Mouse (Mus musculus): Measurements from ENCODE around the gene Orc3.

Gene Orc3

GRCm38 (mm10) chr4:34614630-34615094 is at the start of gene Orc3, which contains the start of gene Rars2:
Gene Orc3, minus strand, starts transcription at chr4:34614944.
Gene Rars2, plus strand, starts transcription at chr4:34614957.
- DNase-seq (ENCODE audit: low spot score in 2 of 2) = peak; percentile 94 to 95

- DNase-seq (ENCODE audit: low spot score in 2 of 2) = no peak
Measured at GRCm38 (mm10) chr4:34661927-34662326, 47.2 kb upstream of the Orc3 start.

GRCm38 (mm10) chr4:34661514-34661913 is 46.8 kb upstream of the Orc3 start:
- DNase-seq (ENCODE audit: low spot score in 2 of 2) = no peak

GRCm38 (mm10) chr4:34659012-34659411 is 44.3 kb upstream of the Orc3 start:
- DNase-seq (ENCODE audit: low spot score in 2 of 2) = no peak

GRCm38 (mm10) chr4:34656101-34656500 is 41.4 kb upstream of the Orc3 start:
- no peak for DNase-seq (ENCODE audit: low spot score in 2 of 2)

GRCm38 (mm10) chr4:34653179-34653578 is 38.4 kb upstream of the Orc3 start:
- DNase-seq (ENCODE audit: low spot score in 2 of 2) = no peak

- no peak for DNase-seq (ENCODE audit: low spot score in 2 of 2)
Measured at GRCm38 (mm10) chr4:34644779-34645178, 30.0 kb upstream of the Orc3 start.

GRCm38 (mm10) chr4:34640731-34641130 is 26.0 kb upstream of the Orc3 start:
- no peak for DNase-seq (ENCODE audit: low spot score in 2 of 2)

- no peak for DNase-seq (ENCODE audit: low spot score in 2 of 2)
Measured at GRCm38 (mm10) chr4:34639745-34640364, 25.1 kb upstream of the Orc3 start.

GRCm38 (mm10) chr4:34637851-34638250 is 23.1 kb upstream of the Orc3 start:
- no peak for DNase-seq (ENCODE audit: low spot score in 2 of 2)

GRCm38 (mm10) chr4:34637386-34637785 is 22.6 kb upstream of the Orc3 start:
- DNase-seq (ENCODE audit: low spot score in 2 of 2) = no peak

- no peak for DNase-seq (ENCODE audit: low spot score in 2 of 2)
Measured at GRCm38 (mm10) chr4:34636036-34636435, 21.3 kb upstream of the Orc3 start.

GRCm38 (mm10) chr4:34634129-34634528 is 19.4 kb upstream of the Orc3 start:
- no peak for DNase-seq (ENCODE audit: low spot score in 2 of 2)

- DNase-seq (ENCODE audit: low spot score in 2 of 2) = no peak
Measured at GRCm38 (mm10) chr4:34629956-34630355, 15.2 kb upstream of the Orc3 start.

GRCm38 (mm10) chr4:34626401-34626800 is 11.7 kb upstream of the Orc3 start:
- DNase-seq (ENCODE audit: low spot score in 2 of 2) = no peak

- no peak for DNase-seq (ENCODE audit: low spot score in 2 of 2)
Measured at GRCm38 (mm10) chr4:34625556-34625955, 10.8 kb upstream of the Orc3 start.

- DNase-seq (ENCODE audit: low spot score in 2 of 2) = no peak
Measured at GRCm38 (mm10) chr4:34616146-34616545, 1.4 kb upstream of the Orc3 start.

GRCm38 (mm10) chr4:34615303-34615702 is 559 bp upstream of the Orc3 start:
- DNase-seq (ENCODE audit: low spot score in 2 of 2) = peak in 1 of 2 experiments; percentile 37

- DNase-seq (ENCODE audit: low spot score in 2 of 2) = peak; percentile 29 to 39
Measured at GRCm38 (mm10) chr4:34613571-34614145, 1.1 kb downstream of the Orc3 start.

- no peak for DNase-seq (ENCODE audit: low spot score in 2 of 2)
Measured at GRCm38 (mm10) chr4:34606658-34607057, 8.1 kb downstream of the Orc3 start.

GRCm38 (mm10) chr4:34603123-34603522 is 11.6 kb downstream of the Orc3 start:
- DNase-seq (ENCODE audit: low spot score in 2 of 2) = no peak

GRCm38 (mm10) chr4:34584871-34585607 is 29.7 kb downstream of the Orc3 start:
- no peak for DNase-seq (ENCODE audit: low spot score in 2 of 2)

- DNase-seq (ENCODE audit: low spot score in 2 of 2) = peak in 1 of 2 experiments; percentile 15
Measured at GRCm38 (mm10) chr4:34583427-34583826, 31.3 kb downstream of the Orc3 start.
